Mouse (Mus musculus): ENCODE measurements around the gene Gpr176.

The Gpr176 gene

DNA sequence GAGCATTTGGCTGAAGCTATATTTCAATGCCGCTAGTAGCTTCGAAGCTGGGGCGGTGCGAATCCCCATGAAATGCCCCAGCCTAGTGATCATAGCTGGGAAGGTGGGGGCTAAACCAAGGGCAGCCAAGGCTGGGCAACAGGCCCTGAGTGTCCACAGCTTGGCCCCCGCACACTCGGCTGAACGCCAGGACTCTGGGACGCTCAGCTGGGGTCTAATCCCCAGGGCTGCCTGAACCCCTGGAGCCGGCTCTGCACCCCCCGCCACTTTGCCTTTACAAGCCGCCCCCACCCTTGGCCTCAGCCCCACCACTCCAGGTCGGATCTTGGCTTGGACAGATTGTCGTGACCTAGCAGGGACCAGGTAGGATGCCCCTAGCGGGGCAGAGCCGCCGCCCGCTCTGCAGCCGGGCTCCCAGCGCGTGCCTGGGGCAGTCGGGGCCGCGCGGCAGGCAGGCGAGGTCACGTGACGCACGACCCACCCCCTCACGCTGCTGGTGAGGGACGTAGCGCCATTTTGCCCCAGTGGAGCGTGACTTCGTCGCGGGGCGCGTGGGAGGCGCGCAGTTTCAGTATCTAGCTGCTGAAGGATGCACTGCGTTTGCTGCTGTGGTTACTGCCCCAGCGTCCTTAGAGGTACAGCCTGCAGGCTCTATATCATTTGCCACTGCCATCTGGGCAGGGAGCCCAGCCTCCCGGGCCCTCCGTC is 507 bp upstream of the Gpr176 start:
- no peak for DNase-seq (ENCODE audit: extremely low read depth, low read depth, low spot score)

DNA sequence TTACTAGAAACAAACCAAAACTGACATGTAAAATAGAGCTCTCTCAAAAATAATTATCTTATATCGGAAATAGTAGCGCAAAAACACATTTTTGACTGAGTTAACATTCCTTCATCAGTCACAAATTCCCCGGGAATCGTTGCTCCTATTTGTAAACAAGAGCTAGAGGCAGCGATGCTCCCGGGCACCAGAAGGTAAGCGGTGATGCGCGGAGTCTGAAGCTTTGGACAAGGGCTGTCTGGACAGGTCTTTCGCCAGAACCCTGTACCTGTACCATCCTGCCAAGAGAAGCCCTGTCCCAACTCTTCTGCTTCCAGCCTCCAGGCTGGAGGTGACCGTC is 688 bp downstream of the Gpr176 start:
- DNase-seq (ENCODE audit: extremely low read depth, low read depth, low spot score): peak; percentile 7

DNA sequence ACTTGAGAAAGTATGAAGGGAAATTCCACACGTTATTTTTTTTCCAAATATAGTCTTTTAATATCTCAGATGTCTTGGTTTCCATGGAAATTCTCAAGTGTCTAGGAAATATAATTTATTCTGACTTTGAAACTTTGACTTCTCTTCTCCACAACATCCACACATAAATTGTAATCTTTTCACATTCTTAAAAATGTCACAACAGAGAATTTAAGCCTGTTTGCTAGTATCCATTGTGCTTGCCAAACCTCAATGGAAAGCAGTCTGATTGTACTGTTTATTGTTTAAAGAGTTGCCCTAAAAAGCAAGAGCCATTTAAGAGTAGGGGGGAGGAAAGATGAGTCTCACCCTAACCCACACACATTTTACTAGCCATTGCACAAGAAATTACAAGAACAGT is 1.4 kb downstream of the Gpr176 start:
- no peak for DNase-seq (ENCODE audit: extremely low read depth, low read depth, low spot score)

DNA sequence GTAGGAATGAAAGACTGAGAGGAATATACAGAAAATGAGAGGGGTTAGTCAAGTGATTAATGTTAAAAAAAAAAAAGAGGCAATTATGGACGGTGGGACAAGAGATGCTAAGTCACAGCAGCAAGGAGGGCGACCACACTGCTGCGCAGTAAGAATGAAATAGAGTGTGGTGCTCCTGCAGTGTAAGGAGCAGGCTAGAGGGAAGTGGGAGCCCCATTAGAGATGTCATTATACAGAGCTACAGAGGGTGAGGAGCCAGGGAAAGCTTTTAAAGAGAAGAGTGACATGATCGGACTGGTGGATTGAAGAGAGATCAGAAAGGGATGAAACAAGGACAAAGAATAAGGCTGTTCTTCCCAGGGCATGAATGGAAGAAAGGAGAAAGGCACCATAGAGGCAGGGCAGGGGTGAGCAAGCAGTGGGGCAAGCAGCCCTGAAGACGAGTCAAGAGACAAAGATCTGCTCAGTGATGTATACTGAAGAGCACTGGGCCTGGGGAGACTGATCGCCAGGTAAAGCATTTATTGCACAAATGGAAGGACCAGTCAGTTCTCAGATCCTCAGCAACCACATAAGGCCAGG is 18.0 kb downstream of the Gpr176 start:
- no peak for DNase-seq (ENCODE audit: extremely low read depth, low read depth, low spot score)

DNA sequence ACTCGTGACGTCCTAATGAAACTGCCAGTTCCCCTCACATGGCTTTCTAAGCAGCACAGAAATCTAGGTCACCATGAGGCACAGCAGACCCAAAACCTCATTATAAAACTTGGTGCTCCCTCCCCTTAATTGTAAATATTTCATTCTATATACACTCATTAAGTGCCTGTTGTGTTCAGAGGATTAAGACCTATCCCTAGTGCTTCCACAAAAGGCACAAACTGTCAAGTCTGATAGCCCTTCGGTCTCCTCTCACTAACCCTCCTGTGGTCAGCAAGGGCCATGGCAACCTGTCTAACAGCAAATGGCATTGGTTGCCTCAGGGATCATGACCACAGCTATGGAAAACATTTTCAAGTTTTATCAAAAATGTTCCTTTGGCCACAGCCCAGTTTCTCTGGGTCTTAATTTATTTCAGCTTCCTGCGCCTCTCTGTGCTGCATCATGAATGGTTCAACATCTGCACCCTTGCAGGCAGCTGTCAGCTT is 19.3 kb downstream of the Gpr176 start:
- no peak for DNase-seq (ENCODE audit: extremely low read depth, low read depth, low spot score)

DNA sequence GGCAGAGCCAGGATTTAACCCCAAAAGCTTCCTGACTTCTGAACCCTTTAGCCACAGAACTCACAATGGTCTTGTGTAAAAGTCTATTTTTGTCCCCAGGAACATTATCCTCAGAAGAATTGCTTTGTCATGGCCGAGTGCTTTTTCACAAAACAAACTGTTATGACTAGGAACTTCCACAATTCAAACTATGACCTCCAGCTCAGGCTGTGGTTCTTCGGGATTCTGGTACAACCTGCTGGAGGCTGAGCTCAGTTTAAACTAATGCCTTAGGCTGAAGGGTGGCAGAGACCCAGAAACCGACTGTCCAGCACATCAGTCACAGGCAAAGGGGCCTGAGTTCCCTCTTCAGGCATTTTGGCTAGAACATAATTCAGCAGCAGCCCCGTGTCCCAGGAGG is 19.7 kb downstream of the Gpr176 start:
- no peak for DNase-seq (ENCODE audit: extremely low read depth, low read depth, low spot score)

DNA sequence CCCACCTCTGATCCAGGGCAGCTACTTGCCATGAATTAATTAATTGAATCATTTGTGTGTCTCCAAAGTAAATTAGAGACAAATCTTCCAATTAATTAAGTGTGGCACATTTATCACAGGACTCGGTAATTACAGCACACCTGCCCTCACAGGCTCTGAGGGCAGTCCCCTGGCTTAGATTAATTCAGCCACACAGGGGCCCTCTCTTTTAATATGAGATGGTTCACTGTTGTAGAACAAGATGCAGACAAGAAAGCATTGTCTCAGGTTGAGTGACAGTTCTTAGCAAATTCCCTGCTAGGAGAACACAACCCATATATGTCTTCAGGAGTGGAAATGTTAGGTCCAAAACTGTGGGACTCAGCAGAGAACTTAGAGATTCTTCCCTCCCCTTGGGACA is 27.7 kb downstream of the Gpr176 start:
- no peak for DNase-seq (ENCODE audit: extremely low read depth, low read depth, low spot score)

DNA sequence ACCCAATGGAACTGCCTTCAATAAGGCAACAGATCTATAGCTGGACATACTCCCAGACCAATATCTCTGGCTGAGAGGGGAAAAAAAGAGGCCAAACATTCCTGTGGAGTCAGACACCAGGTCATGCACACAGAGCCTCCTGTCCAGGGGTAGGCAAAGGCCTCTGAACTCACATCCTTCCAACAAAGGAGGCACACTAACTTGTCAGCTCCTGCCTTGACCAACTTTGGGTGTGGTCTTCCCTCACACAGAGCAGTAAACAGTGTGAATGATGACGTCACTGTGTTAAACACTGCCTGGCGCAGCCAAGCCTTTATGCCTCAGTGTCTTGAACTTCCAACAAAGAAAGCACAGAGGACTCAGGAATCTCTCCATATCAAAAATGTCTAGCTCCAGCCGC is 29.3 kb downstream of the Gpr176 start:
- no peak for DNase-seq (ENCODE audit: extremely low read depth, low read depth, low spot score)

- no peak for DNase-seq (ENCODE audit: extremely low read depth, low read depth, low spot score)
Measured at GRCm38 (mm10) chr2:118341295-118341694, 31.9 kb downstream of the Gpr176 start.

DNA sequence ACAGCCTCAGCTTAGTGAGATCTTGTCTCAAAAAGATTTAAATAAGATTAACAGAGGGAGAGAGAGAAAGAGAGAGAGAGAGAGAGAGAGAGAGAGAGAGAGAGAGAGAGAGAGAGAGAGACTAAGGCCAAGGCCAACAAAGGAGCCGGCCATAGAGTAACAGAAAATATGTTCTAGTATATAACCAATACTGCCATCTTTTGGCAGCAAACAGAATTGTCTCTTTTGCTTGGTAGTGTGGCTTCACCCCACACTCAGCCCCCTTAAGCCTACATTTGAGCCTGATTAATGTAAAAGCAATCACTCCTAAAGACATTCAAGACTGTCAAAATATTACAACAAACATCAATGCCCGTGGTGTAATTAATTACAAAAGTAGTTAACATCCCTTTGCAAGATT is 37.1 kb downstream of the Gpr176 start:
- no peak for DNase-seq (ENCODE audit: extremely low read depth, low read depth, low spot score)

GRCm38 (mm10) chr2:118322663-118323062 is 50.6 kb downstream of the Gpr176 start:
- no peak for DNase-seq (ENCODE audit: extremely low read depth, low read depth, low spot score)

DNA sequence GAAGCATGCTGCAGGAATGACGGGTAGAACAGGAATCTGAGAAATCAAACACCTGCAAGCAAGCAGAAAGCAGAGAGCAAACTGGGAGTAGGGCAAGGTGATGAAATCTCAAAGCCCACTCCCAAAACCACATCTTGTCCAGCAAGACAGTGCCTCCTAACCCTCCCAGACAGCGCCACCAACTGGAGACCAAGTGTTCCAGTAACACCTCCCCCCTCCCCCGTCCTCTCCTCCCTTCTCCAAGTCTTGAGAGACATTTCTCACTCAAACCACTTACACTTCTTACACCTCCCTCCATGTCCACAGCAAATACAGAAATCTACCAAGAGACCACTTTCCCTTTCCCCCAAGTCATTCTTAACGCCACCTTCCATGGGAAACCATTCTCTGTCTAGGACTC is 51.4 kb downstream of the Gpr176 start:
- DNase-seq (ENCODE audit: extremely low read depth, low read depth, low spot score): no peak

DNA sequence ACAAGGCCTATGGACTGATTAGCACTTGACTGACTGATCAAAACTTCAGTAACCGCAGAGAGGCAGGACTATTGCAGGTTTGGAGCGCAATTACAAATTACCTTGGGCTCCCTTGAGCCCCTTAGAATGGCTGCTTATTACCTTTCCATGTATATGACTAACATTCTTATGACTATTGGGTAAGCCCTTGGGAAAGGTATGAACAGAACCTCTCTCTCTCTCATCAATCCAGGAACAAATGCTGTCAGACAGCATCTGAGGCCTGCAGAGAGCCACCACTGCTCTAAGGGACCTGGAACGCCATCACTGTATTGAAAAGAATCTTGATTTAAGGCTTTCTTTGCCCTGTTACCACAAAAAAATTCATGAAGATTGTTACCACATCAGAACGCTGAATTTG is 52.1 kb downstream of the Gpr176 start:
- DNase-seq (ENCODE audit: extremely low read depth, low read depth, low spot score): no peak

GRCm38 (mm10) chr2:118320519-118320918 is 52.7 kb downstream of the Gpr176 start:
- DNase-seq (ENCODE audit: extremely low read depth, low read depth, low spot score): no peak

DNA sequence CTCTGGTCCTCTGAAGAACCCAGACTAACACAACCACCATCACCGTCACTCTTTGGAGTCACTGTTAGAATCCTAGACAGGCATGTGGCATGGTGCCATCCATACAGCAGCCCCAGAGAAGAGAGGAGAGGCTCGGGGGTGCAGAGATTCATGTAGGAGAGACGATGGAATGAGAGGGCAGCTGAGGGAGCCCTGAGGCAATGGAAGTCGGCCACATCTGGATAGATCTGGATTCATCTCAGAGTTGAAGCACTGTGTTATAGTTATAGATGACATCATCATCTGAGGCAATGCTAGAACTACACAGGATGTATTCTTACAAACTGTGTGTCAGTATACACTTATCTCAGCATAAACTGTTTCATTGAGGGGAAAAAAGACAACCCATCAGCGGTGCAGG is 54.0 kb downstream of the Gpr176 start:
- DNase-seq (ENCODE audit: extremely low read depth, low read depth, low spot score): no peak

DNA sequence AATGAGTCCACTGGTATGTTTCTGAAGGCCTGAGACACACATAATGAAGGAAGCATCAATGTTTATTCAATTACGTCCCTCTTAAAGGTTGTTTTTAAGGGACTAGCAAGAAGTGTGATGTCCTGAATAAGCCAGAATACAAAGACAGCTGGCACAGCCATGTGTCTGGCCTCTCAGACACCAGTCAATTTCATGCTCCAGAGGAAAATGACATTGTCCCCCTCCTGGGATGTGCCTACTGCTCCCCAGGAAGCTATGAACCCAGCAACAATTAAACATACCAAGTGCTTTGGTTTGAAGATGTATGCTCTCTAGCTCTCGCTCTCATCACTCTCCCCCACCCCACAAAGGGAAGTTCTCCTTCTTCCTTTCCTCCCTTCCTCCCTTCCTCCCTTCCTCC is 56.3 kb downstream of the Gpr176 start:
- no peak for DNase-seq (ENCODE audit: extremely low read depth, low read depth, low spot score)

- DNase-seq (ENCODE audit: extremely low read depth, low read depth, low spot score): no peak
Measured at GRCm38 (mm10) chr2:118315656-118316402, 57.4 kb downstream of the Gpr176 start.

DNA sequence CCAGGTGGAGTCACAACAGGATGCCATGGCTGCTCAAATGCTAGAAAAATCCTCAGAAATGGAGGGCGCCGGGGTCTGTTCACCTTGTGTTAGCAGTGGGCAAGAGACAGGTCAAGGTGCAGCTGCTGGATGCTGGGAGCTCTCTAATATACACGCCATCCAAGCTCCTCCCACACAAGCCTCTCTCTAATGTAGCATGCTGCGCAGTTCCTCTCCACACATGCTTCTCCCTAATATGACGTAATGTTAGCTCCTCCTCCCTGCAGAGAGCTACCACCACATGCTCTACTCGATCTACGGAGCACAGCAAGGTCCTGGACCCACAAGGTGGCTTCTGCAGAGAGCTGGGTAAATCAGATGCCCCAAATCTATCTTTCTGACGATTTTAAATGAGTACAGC is 65.7 kb downstream of the Gpr176 start:
- no peak for DNase-seq (ENCODE audit: extremely low read depth, low read depth, low spot score)

GRCm38 (mm10) chr2:118306966-118307365 is 66.3 kb downstream of the Gpr176 start:
- DNase-seq (ENCODE audit: extremely low read depth, low read depth, low spot score): no peak

- DNase-seq (ENCODE audit: extremely low read depth, low read depth, low spot score): no peak
Measured at GRCm38 (mm10) chr2:118306522-118306895, 66.7 kb downstream of the Gpr176 start.

DNA sequence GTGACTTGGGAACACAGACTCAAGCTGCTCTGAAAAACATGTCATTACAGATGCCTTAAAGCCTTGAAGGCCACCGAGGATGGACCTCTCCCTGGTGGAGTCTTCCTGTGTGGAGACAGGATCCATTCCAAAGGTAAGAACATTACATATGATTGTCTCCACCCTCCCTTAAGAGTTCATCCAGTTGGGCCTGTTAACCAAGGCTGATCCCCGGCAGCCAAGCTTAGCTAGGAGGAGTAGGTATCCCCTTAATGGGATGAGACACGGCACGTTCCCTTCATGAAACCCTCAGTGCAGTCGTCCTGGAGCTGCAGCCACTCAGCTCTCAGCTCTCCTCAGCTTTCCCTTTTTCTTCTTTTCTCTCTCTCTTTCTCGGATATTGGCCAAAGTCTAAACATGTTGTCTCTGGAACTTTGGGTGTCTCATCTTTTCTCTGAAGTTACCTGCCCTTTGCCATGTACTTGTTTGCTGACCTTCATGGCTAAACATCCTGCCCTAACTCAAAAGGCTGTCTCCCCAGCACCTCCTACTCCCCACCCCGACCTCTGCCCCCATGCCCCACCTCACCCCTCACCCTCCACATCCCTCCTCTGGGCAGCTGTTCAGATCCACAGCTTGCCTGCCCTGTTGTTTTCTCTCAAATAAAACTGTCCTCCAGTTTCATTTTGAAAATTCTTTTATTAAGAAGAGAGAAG is 67.2 kb downstream of the Gpr176 start:
- DNase-seq (ENCODE audit: extremely low read depth, low read depth, low spot score): no peak

DNA sequence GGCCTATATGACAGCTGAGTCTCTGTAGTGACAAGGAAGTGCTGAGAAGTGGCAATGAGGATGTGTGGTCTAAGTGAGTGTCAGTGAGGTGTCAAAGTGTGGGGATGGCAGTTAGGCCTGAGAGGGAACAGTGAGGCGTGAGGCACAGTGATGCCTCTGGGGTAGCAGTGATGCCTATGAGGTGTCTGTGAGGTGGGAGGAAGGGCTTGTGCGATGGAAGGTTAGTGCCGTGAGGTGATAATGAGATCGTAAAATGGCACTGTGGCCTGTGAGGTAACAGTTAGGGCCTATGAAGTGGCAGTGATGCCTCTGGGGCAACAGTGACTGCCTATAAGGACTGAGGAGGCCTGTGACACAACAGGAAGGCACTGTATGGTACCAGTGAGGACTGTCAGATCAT is 69.8 kb downstream of the Gpr176 start:
- no peak for DNase-seq (ENCODE audit: extremely low read depth, low read depth, low spot score)

All from fat pad, adult 2 months (tissue).